Comparison of ENCODE assay signal across 22 mouse cellular contexts in genomic region chr6:98901259-98901658, GRCm38 (mm10).
DNase-seq lines count a peak whose midpoint lies in the region; ATAC-seq and TF ChIP-seq lines count a peak whose summit lies in the region.
"Had no signal": no experiment of that assay in that cellular context is flagged by ENCODE, and none has a peak within 500 bp of the region (broad histone marks: within the 10 kb centered on the region; RNA-seq: fewer than 3 reads in every experiment).

No protein-coding gene starts in this region.

- H3K9ac ChIP-seq in forebrain, embryonic 16.5 days (replicated peaks; ENCODE audit: low read depth, low read length) = no peak overlapping the region
- H3K9ac ChIP-seq: embryonic facial prominence, embryonic 13.5 days; forebrain, embryonic 15.5 days; hindbrain, embryonic 12.5 days had no signal

- H3K4me2 ChIP-seq in forebrain, embryonic 16.5 days (ENCODE audit: low read length) = no peak overlapping the region
- H3K4me2 ChIP-seq: embryonic facial prominence, embryonic 13.5 days; forebrain, embryonic 15.5 days; hindbrain, embryonic 12.5 days had no signal

- DNase-seq in adrenal gland, adult 2 months = peak; percentile 7
- DNase-seq in adrenal gland, postnatal 14 days = no peak
- peak; percentile 79 for DNase-seq in Muller cell, postnatal 12 days (ENCODE audit: inconsistent ontology term)
- DNase-seq in cerebellum, adult 9-10 months = no peak
- no peak for DNase-seq in cerebellum, adult 2 months
- DNase-seq: B cell, adult 2 months; cerebellum, adult 8-10 months; cerebellum, postnatal 25 days; gastrocnemius, postnatal 10 days; heart, adult 18-20 months; heart, postnatal 10 days; heart, postnatal 4 days had no signal

- no peaks in the 10 kb centered on the region for H3K36me3 ChIP-seq in forebrain, embryonic 16.5 days (ENCODE audit: control insufficient read depth, insufficient read depth)
- H3K36me3 ChIP-seq: embryonic facial prominence, embryonic 13.5 days; forebrain, embryonic 10.5 days; forebrain, embryonic 15.5 days; heart, embryonic 10.5 days; hindbrain, embryonic 12.5 days had no signal

- peaks cover 2% of the 10 kb centered on the region; the same call in 1 of the 2 replicates for H3K4me1 ChIP-seq in embryonic fibroblast, embryonic 13.5 days (ENCODE audit: control insufficient read depth, insufficient read depth, low read length)
- H3K4me1 ChIP-seq in cerebellum, adult 2 months (ENCODE audit: control insufficient read depth, insufficient read depth, low read length) = no peaks in the 10 kb centered on the region
- H3K4me1 ChIP-seq in forebrain, embryonic 16.5 days (replicated peaks; ENCODE audit: control insufficient read depth, insufficient read depth, low read length) = no peaks in the 10 kb centered on the region
- H3K4me1 ChIP-seq: embryonic facial prominence, embryonic 13.5 days; forebrain, embryonic 10.5 days; forebrain, embryonic 15.5 days; heart, embryonic 10.5 days; hindbrain, embryonic 12.5 days had no signal

- WGBS in cerebellum, adult 2 months = 93% methylated on average over 6 of the region's 6 CpGs
- 91% methylated on average over 6 of the region's 6 CpGs for WGBS in forebrain, embryonic 16.5 days

- TF ChIP-seq CTCF in embryonic fibroblast, embryonic 13.5 days (IDR thresholded peaks at IDR 0.05; ENCODE audit: borderline replicate concordance, insufficient read depth, low read length) = no peak
- no peak for TF ChIP-seq CTCF in cerebellum, adult 2 months (IDR thresholded peaks at IDR 0.05; ENCODE audit: borderline replicate concordance, insufficient read depth, low read depth, low read length)

- H3K9me3 ChIP-seq in forebrain, embryonic 16.5 days (ENCODE audit: control insufficient read depth, low read length) = no peaks in the 10 kb centered on the region
- H3K9me3 ChIP-seq: embryonic facial prominence, embryonic 13.5 days; forebrain, embryonic 10.5 days; forebrain, embryonic 15.5 days; heart, embryonic 10.5 days; hindbrain, embryonic 12.5 days had no signal

- H3K27me3 ChIP-seq in cerebellum, adult 2 months (ENCODE audit: control insufficient read depth, insufficient read depth, low read length) = no peaks in the 10 kb centered on the region
- no peaks in the 10 kb centered on the region for H3K27me3 ChIP-seq in forebrain, embryonic 16.5 days (replicated peaks; ENCODE audit: control insufficient read depth, insufficient read depth, low read length)
- H3K27me3 ChIP-seq: embryonic facial prominence, embryonic 13.5 days; forebrain, embryonic 15.5 days; hindbrain, embryonic 12.5 days had no signal

- TF ChIP-seq POLR2A in embryonic fibroblast, embryonic 13.5 days (IDR thresholded peaks at IDR 0.05; ENCODE audit: low read depth, low read length) = no peak
- no peak for TF ChIP-seq POLR2A in cerebellum, adult 2 months (IDR thresholded peaks at IDR 0.05; ENCODE audit: borderline replicate concordance, insufficient read depth, low read length)

- peak overlapping the region; percentile 99 for H3K27ac ChIP-seq in embryonic fibroblast, embryonic 13.5 days (ENCODE audit: insufficient read depth, low read length)
- no peak overlapping the region for H3K27ac ChIP-seq in cerebellum, adult 2 months (ENCODE audit: insufficient read depth, low read length)
- H3K27ac ChIP-seq in forebrain, embryonic 16.5 days (ENCODE audit: low read length) = no peak overlapping the region
- H3K27ac ChIP-seq: embryonic facial prominence, embryonic 13.5 days; forebrain, embryonic 10.5 days; forebrain, embryonic 15.5 days; heart, embryonic 10.5 days; hindbrain, embryonic 12.5 days had no signal

- H3K4me3 ChIP-seq in embryonic fibroblast, embryonic 13.5 days (ENCODE audit: insufficient read depth, low read length) = no peak overlapping the region
- no peak overlapping the region for H3K4me3 ChIP-seq in cerebellum, adult 2 months (replicated peaks; ENCODE audit: insufficient read depth, low read depth, low read length)
- H3K4me3 ChIP-seq in forebrain, embryonic 16.5 days (replicated peaks; ENCODE audit: low read length) = no peak overlapping the region
- H3K4me3 ChIP-seq: embryonic facial prominence, embryonic 13.5 days; forebrain, embryonic 10.5 days; forebrain, embryonic 15.5 days; heart, embryonic 10.5 days; hindbrain, embryonic 12.5 days had no signal

- ATAC-seq in forebrain, embryonic 16.5 days = no peak
- ATAC-seq: forebrain, embryonic 15.5 days; hindbrain, embryonic 16.5 days; inflammation-experienced regulatory T-cells, adult 6 months; intestine, postnatal 0 days had no signal

Comparison
In these comparisons a context has a peak if more than half of its experiments do, and no peak if none do; other contexts are left out.
1. DNase-seq: peak in adrenal gland, adult 2 months (single experiment) and Muller cell, postnatal 12 days (single experiment); none in adrenal gland, postnatal 14 days (single experiment), cerebellum, adult 9-10 months (single experiment) and cerebellum, adult 2 months (0 of 2).